Mouse (Mus musculus) CD4-positive, CD25-positive, alpha-beta regulatory T cell, adult 4 months (primary cell): ENCODE data around the gene Me3. TPM values are rescaled to one million over a fixed set of nuclear protein-coding genes. Genes with fewer than 3 reads are reported as not detected.

Source experiments
- ATAC-seq: one replicate; pipeline ENCODE4 v1.8.0; 2017
- polyA plus RNA-seq, 2 experiments: library from polyadenylated mRNA; unstranded; fragments of 100-300 nt; shearing (Covaris generic); gene quantifications; one replicate each; pipeline ENCODE4 v1.2.1; 2017

Me3 gene
- polyA plus RNA-seq: under 1 TPM in 1 of 2 experiments, not detected in 1; 0.11 TPM

- ATAC-seq: no peak
Measured at GRCm38 (mm10) chr7:89632342-89633251, at the start of gene Me3. Gene Me3 (plus strand): TSS chr7:89632392.

- ATAC-seq: no peak
Measured at GRCm38 (mm10) chr7:89590039-89590438, 42.2 kb upstream of the Me3 start.

GRCm38 (mm10) chr7:89590542-89591251 is 41.5 kb upstream of the Me3 start:
- no peak for ATAC-seq

DNA sequence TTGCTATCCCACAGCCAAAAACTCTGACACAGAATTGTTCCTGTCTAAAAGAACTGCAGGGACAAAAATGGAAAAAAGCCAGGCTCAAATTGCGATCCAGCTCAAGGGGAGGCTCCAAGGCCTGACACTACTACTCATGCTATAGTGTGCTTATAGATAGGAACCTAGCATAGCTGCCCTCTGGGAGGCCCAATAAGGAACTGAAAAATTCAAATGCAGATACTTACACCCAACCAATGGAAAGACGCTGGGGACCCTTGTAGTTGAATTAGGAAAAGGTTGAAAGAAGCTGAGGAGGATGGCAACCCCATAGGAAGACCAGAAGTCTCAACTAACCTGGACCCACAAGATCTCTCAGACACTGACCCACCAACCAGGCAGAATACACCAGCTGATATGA is 36.4 kb upstream of the Me3 start:
- ATAC-seq: no peak

DNA sequence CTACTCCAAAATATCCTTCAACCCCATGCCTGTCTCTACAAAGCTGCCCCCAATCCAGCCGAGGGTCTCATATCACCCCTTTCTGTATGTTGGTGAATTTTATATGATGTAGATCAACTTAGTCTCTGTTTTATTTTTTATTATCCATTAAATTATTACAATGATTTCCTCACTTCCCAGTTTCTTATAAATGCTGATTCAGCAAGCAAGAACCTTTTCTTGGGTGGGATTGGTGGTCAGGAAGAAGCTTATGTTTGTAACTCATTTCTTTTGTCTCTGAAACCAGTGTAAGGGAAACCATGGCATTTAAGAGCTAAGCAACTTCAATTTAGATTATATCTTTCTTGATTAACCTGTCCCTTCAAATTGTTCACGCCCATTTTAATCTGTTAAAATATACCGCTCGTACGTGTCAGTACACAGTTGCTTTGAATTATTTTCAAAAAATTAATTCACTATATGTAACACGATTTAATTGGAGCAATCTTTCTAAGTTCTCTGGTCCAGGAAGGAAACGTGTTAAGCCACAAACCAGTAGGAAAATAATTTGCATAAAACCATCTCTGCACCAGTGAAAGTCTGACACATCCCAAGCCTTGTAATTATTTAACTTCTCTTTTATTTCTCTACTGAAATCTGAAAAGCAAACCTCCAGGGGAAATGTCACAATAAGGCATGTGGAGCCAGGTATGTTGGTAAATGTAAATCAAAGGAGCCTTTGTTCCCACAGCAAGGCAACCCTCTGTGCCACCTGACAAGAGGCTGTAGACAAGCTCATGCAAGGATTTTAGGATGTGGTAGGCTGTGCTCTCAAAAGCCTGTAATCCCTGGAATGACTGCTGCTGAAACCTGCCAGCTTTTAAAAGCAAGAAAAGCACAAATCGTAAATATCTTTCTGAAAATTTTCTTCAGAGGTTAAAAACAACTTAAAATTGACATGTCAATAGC is 26.3 kb upstream of the Me3 start:
- ATAC-seq: no peak

DNA sequence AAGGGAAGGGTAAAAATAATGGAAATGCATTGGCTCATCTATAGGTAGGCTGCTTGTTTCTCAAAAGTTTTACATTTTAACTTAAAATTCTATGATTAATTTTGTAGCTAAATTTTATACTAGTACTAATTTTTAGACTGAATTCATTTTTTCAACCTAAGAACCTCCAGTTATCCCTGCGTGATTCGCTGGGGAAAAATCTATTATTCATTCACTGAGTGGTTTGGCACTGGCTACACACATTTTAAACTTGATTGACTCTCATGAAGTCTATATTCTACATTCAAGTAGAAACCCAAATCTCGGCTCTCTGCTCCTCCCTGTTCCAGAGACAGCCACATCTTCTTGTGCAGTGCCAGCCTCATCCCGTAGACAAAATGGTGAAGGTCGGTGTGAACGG is 24.9 kb upstream of the Me3 start:
- no peak for ATAC-seq

- ATAC-seq: no peak
Measured at GRCm38 (mm10) chr7:89611236-89611635, 21.0 kb upstream of the Me3 start.

- peak; percentile 81 for ATAC-seq
Measured at GRCm38 (mm10) chr7:89616235-89616634, 16.0 kb upstream of the Me3 start.

- ATAC-seq: no peak
Measured at GRCm38 (mm10) chr7:89623331-89623730, 8.9 kb upstream of the Me3 start.

DNA sequence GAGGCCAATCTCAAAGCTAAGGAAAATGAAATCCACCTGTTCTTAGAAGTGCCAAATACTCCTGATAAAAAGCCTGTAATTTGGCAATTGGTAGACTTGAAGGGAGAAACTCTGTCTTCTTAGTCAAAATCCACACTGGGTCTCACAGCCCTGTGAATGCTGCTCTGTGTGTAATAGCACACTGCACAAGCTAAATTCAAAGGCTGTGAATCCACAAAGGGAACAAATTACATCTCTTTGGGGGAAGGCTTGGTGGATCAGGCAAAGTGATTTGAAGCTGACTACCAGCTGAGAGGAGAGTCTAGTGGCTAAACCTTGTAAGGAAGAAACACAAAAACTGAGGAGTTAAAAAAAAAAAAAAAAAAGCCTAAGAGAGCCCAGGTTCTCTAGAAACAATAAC is 4.8 kb upstream of the Me3 start:
- no peak for ATAC-seq

GRCm38 (mm10) chr7:89628006-89628405 is 4.2 kb upstream of the Me3 start:
- no peak for ATAC-seq

DNA sequence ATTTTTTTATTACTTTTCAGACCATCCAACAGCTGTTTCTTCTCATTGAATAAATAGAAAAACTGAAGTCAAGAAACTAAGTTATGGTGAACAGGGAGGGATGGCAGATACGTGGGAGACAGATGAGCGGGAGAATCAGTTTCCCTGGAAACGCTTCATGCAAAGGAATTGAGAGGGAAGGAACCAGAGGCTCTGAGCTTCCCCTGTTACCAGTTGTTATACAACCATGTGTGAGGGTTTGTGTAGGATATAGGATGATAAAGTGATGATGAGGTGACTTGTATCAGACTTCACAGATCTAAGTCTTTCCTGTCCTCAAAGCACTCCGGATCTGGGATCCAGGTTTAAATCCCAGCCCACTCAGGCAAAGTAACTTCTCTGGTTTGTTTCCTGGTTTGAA is 3.2 kb upstream of the Me3 start:
- ATAC-seq: no peak

GRCm38 (mm10) chr7:89629914-89630313 is 2.3 kb upstream of the Me3 start:
- ATAC-seq: no peak

DNA sequence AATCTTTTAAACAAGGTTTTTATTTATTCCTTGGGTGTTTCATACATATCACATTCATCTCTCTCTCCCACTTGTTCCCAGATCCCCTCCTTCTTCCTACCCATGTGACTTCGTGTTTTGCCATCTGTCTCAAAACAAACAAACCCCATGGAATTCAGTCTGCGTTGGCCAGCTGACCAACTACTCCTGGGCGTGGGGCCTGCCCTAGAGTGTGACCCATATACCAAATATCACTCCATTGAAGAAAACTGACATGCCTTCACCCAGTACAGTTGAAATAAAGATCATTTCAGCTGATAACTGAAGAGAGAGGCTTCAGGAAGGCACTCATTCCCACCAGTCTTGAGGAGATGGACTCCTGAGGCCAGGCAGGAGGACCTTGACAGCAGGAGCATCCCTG is 1.4 kb upstream of the Me3 start:
- ATAC-seq: no peak

DNA sequence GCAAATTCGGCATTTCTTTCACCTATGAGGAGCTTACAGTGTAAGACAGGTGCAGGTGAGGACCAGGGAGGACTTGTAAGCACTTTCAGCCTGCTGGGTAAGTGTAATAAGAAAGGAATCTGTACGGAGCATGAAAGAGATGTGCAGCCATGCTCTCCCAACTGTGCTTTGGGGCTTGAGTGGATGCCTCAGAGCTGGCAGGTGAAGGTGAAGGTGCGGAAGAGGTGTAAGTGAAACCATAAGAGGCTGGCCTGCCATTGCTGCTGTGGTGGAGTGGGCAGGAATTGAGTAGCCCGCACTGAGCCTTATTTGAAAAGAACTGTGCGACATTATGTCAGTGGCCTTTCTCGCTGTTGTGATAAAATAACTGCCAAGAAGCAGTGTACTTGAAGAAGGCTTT is 8.3 kb downstream of the Me3 start:
- ATAC-seq: no peak

DNA sequence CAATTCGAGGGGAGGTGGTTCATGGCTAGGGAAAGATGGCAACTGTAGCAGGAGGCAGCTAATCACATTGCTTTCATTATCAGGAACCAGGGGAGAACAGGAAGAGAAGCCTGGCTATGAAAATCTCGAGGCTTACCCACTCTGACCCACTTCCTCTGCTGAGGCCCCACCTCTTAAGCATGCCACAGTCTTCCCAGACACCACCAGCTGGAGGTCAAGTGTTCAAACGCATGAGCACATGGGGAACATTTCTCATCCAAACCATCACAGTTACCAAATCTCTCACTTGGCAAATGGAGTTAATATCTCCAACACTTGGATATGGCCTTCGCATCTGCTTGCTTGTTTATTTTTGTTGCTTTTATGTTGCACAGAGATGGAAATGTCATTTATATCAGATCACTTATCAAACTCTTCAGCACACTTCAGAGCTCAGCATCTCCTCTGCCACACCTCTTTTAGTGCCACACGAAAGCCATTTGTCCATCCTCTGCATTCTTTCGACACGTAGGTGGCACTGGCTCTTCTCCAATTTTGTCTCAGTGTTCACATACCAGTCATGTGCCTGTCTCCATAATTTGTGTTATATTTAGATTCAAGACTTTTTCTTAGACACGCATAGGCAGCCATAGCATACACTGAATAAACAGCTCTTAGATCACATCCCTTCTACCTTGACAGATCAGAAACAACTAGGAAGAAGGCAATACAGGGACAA is 8.9 kb downstream of the Me3 start:
- ATAC-seq: no peak

DNA sequence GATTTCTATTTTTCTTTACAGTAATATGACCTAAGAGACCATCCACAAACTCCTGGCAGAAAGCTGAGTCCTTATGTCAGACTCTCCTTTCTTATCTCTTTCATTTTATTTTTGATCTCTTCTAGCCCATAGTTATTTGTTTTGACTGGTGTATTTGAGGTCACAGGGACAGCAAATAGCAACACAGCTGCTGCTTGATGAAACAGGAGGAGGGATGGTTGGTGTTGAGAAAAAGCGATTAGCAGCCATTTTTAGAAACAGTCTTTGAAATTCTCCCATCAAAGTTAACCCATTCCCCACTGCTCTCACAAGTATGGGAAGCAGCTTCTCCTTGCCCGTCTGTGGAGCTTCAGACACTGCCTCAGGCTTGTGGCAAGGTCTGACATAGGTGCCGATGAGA is 12.8 kb downstream of the Me3 start:
- ATAC-seq: no peak

DNA sequence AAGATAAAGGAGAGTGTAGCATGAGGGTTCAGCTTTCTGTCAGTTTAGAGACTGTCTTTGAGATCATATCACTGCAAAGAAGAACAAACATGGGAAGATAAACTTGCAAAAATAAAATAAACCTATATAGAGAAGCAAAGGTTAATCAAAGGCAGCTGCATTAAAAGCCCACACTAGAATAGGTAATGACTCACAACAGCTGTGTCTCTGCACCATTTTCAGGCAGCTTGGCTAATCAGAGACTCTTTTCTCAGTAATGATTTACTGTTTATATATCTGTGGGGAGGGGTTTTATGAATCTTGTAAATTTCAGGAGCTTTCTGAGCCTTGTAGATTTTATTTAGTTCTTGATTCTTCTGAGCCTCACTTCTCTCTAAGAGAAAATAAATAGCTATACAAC is 15.7 kb downstream of the Me3 start:
- ATAC-seq: no peak

- no peak for ATAC-seq
Measured at GRCm38 (mm10) chr7:89657183-89657582, 25.0 kb downstream of the Me3 start.

DNA sequence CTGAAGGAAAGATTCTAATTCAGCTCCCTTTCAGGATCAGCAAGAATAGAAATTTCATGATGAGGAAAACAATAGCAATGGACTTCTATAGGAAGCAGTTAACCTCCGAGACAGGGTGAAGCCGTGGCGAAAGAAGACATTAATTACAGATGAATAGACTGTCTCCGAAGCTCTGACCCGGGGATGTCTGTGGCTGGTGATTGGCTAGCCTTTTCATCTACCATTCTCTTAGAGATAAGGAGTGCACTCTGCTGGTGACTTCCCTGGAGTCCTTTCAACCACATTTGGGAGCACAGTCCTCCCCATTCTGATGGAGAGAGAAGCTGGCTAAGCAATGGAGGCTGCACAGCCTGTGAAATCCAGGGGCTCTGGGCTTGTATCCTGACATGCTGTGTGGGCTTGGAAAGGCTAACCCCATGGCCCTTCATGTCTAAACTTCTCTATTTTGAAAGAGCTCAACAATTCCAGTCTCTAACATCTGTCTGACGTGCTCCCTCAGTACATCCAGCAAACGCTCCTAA is 25.6 kb downstream of the Me3 start:
- no peak for ATAC-seq

DNA sequence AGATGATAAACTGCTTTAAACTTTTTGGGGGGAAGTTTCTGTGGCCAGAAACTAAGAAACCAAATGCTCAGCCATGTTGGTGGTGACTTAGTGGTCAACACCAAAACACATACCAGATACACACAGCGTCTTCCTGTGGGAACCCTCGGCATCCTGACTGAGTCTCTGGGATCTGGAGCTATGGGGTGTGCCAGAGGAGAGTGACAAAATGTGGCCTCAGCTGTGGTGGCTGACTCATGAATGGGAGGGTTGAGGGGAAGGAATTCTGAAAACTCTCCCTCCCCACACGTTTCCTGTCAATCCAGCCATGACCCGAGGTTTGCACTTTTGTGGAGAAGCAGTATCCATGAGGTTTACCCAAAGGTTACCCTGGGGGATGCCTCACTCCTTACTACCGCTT is 32.0 kb downstream of the Me3 start:
- no peak for ATAC-seq

- ATAC-seq: no peak
Measured at GRCm38 (mm10) chr7:89666361-89666760, 34.2 kb downstream of the Me3 start.
